Mouse (Mus musculus) adrenal gland, adult (tissue): Measurements from ENCODE around the gene Pop7.

Experiments used
- DNase-seq, 2 experiments: peaks; one replicate each; pipeline ENCODE4 v3.0.0; 2022 to 2023; ENCODE audit warnings: low spot score in 1 of 2; ENCODE audit not compliant: inconsistent age in 2 of 2

Pop7 gene

GRCm38 (mm10) chr5:137502667-137503110, 371 bp upstream of the Pop7 start:
- DNase-seq = no peak

GRCm38 (mm10) chr5:137500186-137500585, 2.1 kb downstream of the Pop7 start:
- peak; percentile 10 to 36 for DNase-seq

- DNase-seq = no peak
Observed at GRCm38 (mm10) chr5:137493831-137494230, 8.5 kb downstream of the Pop7 start.

- no peak for DNase-seq
Observed at GRCm38 (mm10) chr5:137491559-137491958, 10.8 kb downstream of the Pop7 start.

- DNase-seq = no peak
Observed at GRCm38 (mm10) chr5:137487616-137488015, 14.7 kb downstream of the Pop7 start.

- no peak for DNase-seq
Observed at GRCm38 (mm10) chr5:137485851-137486155, 16.5 kb downstream of the Pop7 start.

- DNase-seq = no peak
Observed at GRCm38 (mm10) chr5:137485071-137485850, 17.1 kb downstream of the Pop7 start.

- peak in 1 of 2 experiments; percentile 52 for DNase-seq
Observed at GRCm38 (mm10) chr5:137481897-137482296, 20.4 kb downstream of the Pop7 start.

GRCm38 (mm10) chr5:137481138-137481537, 21.2 kb downstream of the Pop7 start:
- DNase-seq = peak; percentile 71 to 92

- no peak for DNase-seq
Observed at GRCm38 (mm10) chr5:137476964-137477363, 25.4 kb downstream of the Pop7 start, which contains the start of gene Zan. Zan (minus strand) TSS chr5:137477064.

- no peak for DNase-seq
Observed at GRCm38 (mm10) chr5:137474351-137474750, 28.0 kb downstream of the Pop7 start.

GRCm38 (mm10) chr5:137472252-137472904, 29.9 kb downstream of the Pop7 start:
- no peak for DNase-seq

- no peak for DNase-seq
Observed at GRCm38 (mm10) chr5:137466946-137467345, 35.4 kb downstream of the Pop7 start.

- no peak for DNase-seq
Observed at GRCm38 (mm10) chr5:137465049-137465448, 37.3 kb downstream of the Pop7 start.

GRCm38 (mm10) chr5:137455866-137456591, 46.3 kb downstream of the Pop7 start:
- no peak for DNase-seq

GRCm38 (mm10) chr5:137455206-137455605, 47.1 kb downstream of the Pop7 start:
- DNase-seq = no peak
